Mouse (Mus musculus) mouse trophoblast stem cell (cell line): ENCODE results near the gene Gtpbp1.

ENCODE experiments used
- in situ Hi-C, 2 experiments: fragments of 300-500 bp; cut with MseI, MboI; formaldehyde crosslinking; loops; 2 replicates in 1 of 2; 3 replicates in 1 of 2; pipeline ENCODE4 v1.15.1; 2025

Gtpbp1 gene

GRCm38 (mm10) chr15:79720796-79721195 is 30.2 kb downstream of the Gtpbp1 start:
- in situ Hi-C loops = no loop called here

- in situ Hi-C loops = no loop called here
These were observed 32.8 kb downstream of the Gtpbp1 start for GRCm38 (mm10) chr15:79723439-79723838.

- in situ Hi-C loops = no loop called here
These were observed 34.6 kb downstream of the Gtpbp1 start for GRCm38 (mm10) chr15:79725190-79725789.

GRCm38 (mm10) chr15:79727840-79728239 is 37.2 kb downstream of the Gtpbp1 start:
- in situ Hi-C loops = no loop called here

GRCm38 (mm10) chr15:79728311-79728710 is 37.7 kb downstream of the Gtpbp1 start:
- in situ Hi-C loops = no loop called here

- in situ Hi-C loops = no loop called here
These were observed 38.2 kb downstream of the Gtpbp1 start for GRCm38 (mm10) chr15:79728731-79729388.

- in situ Hi-C loops = no loop called here
These were observed 40.9 kb downstream of the Gtpbp1 start for GRCm38 (mm10) chr15:79731554-79731953.

- in situ Hi-C loops = no loop called here
These were observed 42.5 kb downstream of the Gtpbp1 start for GRCm38 (mm10) chr15:79733192-79733591.

- in situ Hi-C loops = no loop called here
These were observed 43.0 kb downstream of the Gtpbp1 start for GRCm38 (mm10) chr15:79733640-79734039.

- in situ Hi-C loops = no loop called here
These were observed 43.7 kb downstream of the Gtpbp1 start for GRCm38 (mm10) chr15:79734311-79734710.

- in situ Hi-C loops = no loop called here
These were observed 50.1 kb downstream of the Gtpbp1 start for GRCm38 (mm10) chr15:79740739-79741138.

- in situ Hi-C loops = no loop called here
These were observed 50.7 kb downstream of the Gtpbp1 start for GRCm38 (mm10) chr15:79741173-79741858.

GRCm38 (mm10) chr15:79741921-79742705 is 51.5 kb downstream of the Gtpbp1 start, which contains the start of gene Sun2:
Gene Sun2, minus strand, starts transcription at chr15:79742536.
- in situ Hi-C loops = no loop called here

- in situ Hi-C loops = no loop called here
These were observed 52.0 kb downstream of the Gtpbp1 start for GRCm38 (mm10) chr15:79742706-79743023.

GRCm38 (mm10) chr15:79744001-79744400 is 53.4 kb downstream of the Gtpbp1 start:
- in situ Hi-C loops = no loop called here

GRCm38 (mm10) chr15:79744742-79745141 is 54.1 kb downstream of the Gtpbp1 start:
- in situ Hi-C loops = no loop called here

GRCm38 (mm10) chr15:79745312-79745711 is 54.7 kb downstream of the Gtpbp1 start:
- in situ Hi-C loops = no loop called here

GRCm38 (mm10) chr15:79745883-79746282 is 55.2 kb downstream of the Gtpbp1 start:
- in situ Hi-C loops = no loop called here

GRCm38 (mm10) chr15:79747998-79748397 is 57.4 kb downstream of the Gtpbp1 start:
- in situ Hi-C loops = no loop called here

- in situ Hi-C loops = no loop called here
These were observed 58.5 kb downstream of the Gtpbp1 start for GRCm38 (mm10) chr15:79749162-79749561.

- in situ Hi-C loops = no loop called here
These were observed 59.6 kb downstream of the Gtpbp1 start for GRCm38 (mm10) chr15:79750266-79750665.

GRCm38 (mm10) chr15:79751772-79752171 is 61.1 kb downstream of the Gtpbp1 start:
- in situ Hi-C loops = no loop called here
